Mouse (Mus musculus) inflammation-experienced regulatory T-cells, adult 6 months (primary cell): ENCODE measurements around the gene Bcar3. TPM values are rescaled to one million over a fixed set of nuclear protein-coding genes. Genes with fewer than 3 reads are reported as not detected.

ENCODE experiments used
- ATAC-seq: one replicate; pipeline ENCODE4 v1.8.0; 2017
- polyA plus RNA-seq, 3 experiments: library from polyadenylated mRNA; unstranded; fragments of 100-300 nt; shearing (Covaris generic); gene quantifications; one replicate each; pipeline ENCODE4 v1.2.1; 2017

Gene Bcar3
- polyA plus RNA-seq, 3 experiments from 2014 or later, result 0.58 TPM; not detected in 2

DNA sequence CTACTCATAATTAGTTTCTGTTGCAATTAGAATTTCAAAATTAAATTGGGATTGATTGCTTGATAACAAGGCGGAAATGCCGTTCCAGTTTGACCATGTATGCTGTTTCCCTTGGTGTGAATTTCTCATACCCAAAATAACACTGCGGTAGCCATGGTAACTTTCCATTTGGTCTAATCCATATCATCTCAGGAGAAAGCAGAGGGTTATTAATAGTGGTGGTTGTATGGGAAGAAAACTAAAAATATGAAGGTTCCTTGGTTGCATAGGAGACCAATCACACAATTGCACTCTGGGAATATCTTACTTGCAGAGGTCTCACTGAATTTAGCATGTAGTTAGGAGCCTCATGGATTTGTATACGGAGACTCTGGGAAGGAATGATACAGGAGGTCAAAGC, 191.8 kb downstream of the Bcar3 start:
- no peak for ATAC-seq

DNA sequence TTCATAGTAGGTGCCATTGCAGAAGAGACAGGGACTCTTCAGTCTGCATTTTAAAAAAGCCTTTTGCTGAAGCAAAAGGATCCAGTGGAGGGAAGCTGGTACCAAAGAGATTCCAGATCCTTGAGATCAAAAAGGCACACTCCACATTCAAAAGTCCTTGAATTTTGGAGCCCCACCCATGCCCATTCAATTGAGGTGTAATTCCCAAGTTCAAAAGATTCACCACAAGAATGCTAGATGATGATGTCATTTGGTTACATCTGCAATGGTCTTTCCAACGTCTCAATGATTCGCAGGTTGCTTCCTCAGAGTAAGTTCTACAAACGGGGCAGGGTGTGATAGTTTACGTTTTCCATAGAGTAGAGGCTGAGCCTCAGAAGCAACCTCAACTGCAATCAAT, 192.3 kb downstream of the Bcar3 start:
- ATAC-seq, result no peak

DNA sequence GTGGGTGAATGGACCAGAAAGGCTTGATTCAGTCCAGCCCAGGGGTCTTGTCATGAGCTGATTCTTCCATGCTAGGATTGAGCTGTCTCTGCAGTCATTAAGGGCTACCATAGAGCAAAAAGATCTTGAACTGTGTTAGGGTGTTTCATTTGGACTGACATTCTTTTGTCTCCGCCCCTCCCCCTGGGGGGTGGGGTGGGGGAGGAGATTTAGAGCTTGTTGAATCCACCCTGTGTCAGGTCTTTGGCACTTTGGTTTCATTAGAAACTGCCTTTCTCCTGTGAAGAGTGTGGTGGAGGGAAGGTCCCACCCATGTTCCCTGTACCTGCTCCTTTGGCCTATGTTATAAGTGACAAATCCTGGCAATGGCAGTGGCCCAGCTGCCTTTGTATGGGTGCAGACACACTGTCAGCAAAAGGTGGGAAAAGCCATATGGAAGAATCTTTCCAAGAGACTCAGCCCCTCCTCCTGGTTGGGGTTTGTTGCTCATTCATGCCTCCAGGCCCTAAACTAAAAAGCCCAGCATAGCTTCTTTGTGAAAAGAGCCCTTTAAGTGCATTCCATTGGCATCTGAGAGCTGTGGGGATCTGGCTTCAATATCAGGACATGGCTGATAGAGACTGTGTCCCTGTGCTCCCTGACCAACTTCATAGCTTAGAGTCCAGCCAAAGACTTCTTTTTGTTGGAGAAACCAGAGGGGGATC, 194.3 kb downstream of the Bcar3 start:
- ATAC-seq, result no peak

DNA sequence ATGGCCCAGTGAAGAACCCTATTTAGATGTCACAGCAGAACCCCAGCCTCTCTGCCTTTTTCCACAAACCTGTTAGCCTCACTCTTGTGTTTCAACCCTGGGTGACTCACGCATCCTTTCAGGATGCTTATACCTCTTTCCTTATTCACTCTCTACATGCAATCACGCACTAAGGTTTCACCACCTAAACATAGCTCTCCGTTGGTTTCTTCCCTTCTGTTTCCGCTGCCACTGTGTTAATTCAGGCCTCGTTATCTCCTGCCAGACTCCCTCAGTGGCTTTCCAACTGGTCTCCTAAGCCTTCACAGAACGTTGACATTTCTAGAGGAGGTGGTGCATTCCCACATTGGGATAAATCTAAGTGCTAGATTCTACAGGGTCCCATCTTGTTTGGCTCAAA, 196.6 kb downstream of the Bcar3 start:
- no peak for ATAC-seq

DNA sequence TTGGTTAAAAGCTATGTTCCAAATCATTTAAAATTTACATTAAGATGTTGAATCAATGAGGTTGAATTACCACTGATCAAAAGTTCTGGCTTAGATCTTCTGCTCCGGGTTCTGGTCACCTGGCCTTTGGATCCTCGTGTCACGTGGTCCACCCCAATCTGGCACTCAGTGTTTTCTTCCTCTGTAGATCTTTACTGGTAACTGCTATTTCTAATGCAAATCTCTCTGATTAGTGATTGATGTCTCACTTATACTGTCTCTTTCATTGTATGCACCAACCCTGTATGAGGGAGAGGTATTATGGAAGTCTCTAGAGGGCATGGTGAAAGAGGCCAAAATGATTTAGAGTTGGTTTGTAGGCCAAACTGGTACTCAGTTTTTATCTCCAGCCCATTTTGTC, 198.1 kb downstream of the Bcar3 start:
- ATAC-seq, result no peak

DNA sequence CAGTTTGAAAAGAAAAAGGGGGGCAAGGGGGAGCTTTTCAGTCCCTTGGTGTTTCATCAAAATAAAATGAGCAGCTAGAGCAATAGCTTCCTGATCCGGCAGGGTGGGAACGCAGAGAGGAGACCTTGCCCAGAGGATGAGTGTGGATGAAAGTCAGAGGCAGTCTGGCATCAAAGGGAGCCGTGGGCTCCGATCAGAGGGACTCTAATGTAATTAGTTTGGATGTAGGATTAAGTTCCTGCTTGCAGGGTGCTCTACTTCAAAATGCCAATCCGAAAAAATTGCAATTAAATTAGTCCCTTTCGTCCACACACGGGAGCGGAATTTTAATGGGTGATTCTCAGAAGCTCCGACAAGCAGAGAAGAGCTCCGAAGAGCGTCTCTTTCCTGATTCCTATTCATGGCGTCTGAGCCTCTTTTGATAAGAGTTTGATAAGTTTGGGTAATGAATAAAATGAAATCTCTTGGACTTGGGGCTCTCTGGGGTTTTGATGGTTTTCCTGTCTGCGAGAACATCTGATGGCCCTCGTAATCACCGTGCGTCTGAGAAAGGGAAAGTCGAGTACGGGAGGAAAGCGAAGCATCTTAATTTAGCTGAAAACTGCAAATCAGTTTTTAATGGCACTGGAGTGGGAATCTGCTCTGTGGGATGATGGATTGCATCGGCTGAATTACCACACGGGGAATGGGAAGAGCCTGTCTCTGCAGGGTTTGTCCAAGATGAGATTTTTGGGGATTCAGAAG, 199.1 kb downstream of the Bcar3 start:
- ATAC-seq, result no peak

DNA sequence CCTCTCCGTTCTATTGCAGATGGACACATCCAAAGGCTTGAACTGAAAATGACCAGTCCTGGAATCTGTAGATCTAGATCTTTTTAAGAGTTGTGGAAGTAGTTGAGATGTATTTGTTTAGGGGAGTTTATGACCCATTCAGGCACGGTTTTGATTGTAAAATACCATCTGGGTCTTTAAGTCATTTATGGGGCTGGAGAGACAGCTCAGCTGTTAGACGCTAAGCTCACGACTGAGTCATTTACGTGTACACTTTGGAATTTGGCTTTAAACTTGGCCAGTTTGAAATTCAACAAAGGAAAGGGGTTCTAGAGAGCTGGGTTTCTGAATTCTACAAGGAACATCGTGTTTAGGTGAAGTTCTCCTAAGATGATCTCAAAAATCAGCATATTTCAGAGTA, 200.8 kb downstream of the Bcar3 start:
- no peak for ATAC-seq

DNA sequence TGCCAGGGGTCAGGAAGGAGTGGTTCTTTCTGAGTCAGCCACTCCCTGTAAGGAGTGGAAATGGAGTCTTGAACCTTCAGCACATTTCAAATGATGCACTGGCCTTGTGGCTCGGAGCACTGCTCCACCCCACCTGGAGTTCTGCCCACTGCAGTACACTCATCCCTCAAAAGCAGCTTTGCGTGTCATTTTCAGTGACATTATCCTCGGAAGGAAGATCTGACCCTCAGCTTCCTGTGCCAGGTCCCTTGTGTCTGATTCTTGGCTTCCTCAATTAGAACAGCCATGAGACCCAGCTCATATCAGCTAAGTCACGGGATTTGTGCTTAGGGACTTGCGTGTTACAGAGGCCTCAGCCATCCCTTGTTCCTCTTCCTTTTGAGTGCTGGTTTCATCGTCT, 203.9 kb downstream of the Bcar3 start:
- no peak for ATAC-seq

DNA sequence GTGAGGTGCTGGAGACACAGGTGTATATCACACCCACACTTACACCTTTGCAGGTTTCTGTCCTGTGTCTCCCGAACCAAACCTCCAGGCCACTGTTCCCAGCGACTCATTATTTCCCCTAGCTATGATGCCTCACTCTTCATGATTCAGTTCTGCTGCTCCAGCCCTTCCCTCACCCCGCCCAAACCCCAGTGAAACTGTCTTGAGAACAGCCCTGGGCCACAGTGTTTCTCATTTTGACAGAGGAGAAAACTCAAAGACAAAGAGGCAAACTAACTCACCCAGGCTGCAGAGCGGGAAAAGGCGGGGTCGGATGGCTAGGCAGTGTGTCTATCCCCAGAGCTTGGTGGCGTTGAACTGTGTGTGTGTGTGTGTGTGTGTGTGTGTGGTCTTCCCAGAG, 204.6 kb downstream of the Bcar3 start:
- no peak for ATAC-seq

DNA sequence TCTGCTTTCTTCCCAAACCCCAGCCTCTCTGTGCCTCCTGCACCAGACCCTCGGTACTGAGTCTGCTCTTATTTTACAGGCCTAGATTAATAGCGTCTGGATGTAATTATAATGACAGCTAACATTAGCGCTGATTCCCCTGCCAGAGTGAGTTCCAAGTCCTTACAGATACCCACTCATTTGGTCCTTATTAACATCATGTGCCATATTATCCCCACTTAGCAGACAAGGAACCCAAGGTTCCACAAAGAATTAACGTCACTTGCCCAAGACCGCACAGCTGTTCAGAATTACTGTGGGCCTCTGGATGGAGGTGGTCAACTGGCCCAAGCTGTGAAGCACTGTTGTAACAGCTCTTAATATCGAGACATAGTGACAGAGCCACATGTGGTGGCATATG, 205.7 kb downstream of the Bcar3 start:
- ATAC-seq, result no peak

DNA sequence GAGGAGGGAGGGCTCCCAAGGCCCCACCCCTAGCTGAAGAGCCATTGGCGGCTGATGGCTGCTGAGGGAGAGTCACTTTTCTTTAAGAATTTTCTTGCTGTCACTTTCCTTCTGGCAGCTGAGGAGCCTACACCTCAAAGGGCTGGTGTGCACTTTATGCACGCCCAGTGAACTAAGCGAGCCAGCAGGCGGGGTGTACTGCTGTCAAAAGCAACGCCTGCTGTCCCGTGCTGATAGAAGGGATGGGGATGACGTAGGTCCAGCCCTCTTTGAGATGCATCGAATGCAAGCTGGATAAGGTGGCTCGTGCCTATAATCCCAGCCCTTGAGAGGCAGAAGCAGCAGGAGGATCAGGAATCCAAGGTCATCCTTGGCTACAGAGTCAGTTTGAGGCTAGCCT, 207.0 kb downstream of the Bcar3 start:
- ATAC-seq, result no peak

DNA sequence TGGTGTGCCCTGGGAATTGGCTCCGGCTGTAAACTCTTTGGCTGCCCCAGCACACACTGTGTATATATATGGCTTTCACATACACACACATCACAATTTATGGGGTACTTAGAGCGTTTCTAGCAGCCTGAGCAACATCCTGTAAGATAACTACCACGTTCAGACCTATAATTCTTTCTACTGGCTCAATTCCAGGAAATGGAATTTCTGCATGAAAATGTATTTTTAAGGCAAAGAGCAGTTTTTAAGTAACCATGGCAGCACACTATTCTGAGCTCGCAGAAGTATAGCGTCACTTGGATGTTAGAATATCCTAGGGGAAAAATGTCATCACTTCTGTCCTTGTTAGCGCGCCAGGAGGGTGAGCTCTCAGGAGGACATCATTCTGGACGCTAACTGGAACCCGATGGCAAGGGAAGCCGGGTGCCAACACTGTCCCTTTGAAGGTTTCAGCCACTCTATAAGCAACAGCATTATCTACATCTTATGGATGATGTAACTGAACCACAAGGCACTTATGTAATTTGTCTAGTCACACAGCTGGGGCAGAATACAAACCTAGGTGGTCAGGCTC, 212.5 kb downstream of the Bcar3 start:
- no peak for ATAC-seq

DNA sequence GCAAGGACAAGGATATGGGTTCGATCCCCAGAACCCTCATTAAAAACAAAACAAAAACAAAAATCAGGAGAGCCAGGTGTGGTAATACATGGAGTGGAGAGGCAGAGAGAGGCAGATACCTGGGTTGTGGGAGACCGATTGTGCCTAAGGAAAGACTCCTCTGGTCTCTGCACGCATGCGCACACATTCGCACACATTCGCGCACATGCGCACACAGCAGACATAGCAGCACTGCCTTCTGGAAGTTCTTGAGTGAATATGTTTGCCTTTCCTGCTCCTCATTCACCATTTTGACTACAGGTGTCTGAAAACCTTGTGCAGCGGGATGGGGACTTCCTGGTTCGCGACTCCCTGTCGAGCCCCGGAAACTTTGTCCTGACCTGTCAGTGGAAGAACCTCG, 213.9 kb downstream of the Bcar3 start:
- ATAC-seq, result no peak

DNA sequence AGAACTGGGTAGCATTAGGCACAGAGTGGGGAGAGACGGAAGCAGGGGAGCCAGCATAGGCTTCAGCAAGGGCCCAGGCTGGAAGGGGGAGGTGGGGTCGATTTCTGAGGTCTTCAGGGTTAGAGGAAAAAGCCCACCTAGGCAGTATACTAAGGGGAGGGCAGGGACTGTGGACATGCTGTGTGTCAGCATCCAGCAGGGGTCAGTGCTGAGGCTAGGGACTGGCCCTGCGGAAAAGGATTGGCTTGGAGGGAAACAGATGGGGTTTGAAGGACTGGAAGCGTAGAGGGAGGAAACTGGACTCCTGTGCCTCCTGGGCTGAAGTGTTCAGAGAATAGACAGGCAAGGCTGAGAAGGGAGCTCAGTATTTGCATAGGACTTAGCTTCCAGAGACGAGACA, 215.1 kb downstream of the Bcar3 start:
- ATAC-seq, result no peak

DNA sequence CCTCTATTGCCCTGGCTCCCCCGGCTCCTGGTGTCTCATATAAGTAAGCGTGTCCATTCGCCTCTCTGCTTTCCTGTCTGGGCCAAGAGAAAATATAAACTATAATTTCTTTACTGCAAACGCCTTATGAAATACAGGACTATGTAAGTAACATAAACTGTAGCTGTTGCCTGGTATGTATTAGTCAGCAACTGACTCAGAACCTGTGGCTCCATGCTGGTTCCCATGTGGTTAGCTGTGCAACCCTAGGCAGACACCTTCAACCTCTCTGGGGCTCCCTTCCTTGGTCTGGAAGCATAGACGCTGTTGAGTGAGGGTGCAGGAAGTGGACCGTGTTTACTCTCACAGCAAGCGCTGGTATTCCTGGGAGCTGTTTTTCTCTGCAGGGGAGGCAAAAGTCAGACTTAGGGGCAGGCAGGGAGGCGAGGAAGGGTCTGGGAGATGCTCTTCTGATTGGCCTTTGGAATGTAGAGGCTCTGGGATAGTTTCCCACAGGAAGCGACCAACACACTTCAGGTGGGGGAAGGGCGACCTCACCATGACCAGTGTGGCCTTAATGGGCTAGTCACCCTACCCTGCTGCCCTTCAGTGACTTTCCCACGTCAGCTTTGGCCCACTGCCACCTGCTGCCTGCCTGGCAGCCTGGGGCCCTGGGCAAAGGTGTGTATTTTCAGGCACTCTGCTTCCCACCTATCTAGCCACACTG, 215.8 kb downstream of the Bcar3 start:
- no peak for ATAC-seq

DNA sequence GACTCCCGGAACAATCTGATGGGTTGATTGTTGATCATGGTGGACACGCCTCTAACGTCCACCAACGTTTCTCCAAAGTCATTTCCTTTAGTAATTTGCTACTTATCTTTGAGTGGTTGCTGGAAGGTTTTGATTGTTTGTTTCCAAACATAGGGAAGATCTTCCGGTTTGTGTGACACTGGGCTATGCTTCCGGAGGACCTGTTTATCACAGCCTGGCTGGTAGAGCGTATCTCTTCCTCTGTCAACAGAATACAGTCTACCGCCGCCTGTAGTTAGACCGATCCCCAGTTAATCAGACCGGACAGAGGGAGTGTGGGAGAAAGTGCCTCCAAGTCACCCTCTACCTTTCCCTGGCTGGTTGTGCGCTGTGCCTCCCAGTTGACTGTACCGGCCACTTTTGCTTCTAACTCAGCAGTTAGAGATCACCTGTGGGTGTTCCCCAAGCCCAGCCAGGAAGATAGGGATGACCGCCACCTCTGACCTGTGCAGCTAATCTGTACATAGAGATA, 216.4 kb downstream of the Bcar3 start:
- no peak for ATAC-seq

DNA sequence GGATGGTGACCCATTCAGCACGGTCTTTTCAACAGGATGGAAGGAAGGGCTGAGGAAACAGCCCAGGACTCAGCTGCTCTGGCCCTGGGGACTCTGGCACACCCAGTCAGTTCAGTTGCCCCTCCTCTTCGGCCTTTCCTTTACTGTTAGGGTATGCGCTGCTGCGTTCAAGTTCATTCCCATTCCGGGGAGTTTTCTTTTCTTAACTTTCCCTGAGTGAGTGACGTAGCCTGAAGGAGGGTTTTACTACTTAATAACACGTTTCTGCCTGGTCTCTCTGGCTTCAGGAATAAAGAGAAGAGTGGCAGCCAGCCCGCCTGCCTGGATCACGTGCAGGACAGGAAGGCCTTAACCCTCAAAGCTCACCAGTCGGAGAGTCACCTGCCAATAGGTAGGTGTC, 217.0 kb downstream of the Bcar3 start:
- no peak for ATAC-seq

DNA sequence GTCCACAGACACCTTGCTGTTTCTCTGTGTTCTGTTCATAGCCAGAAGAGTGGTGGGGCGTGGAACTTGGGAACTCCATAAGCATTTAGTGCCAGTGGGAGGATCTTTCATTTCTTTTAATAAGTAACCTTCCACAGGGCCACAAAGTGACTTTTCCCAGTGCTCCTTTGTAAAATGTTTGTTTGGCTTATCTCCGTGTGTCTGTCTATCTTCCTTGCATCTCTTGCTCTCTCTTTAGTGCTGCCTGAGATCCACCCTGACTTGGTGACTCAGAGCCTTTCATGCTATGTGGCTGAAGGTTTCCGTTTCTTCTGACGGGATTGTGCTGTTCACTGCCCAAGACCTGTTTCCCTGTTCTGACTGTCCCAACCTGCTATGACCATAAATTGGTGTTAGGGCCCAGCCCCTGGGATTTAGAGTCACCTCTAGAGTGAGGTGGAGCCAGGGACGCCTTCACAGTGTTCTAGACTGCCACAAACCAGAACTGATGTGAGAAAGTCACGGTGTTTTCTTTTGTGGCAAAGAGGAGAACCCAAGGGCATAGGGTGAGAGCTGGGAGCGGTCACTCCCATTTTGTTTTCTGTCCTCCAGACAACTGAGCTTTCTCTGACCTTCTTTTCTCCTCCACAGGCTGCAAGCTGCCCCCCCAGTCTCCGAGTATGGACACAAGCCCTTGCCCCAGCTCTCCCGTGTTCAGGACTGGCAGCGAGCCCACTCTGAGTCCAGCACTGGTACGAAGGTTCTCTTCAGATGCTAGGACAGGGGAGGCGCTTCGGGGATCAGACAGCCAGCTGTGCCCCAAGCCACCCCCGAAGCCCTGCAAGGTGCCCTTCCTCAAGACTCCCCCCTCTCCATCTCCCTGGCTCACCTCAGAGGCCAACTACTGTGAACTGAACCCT, 218.0 kb downstream of the Bcar3 start:
- no peak for ATAC-seq

DNA sequence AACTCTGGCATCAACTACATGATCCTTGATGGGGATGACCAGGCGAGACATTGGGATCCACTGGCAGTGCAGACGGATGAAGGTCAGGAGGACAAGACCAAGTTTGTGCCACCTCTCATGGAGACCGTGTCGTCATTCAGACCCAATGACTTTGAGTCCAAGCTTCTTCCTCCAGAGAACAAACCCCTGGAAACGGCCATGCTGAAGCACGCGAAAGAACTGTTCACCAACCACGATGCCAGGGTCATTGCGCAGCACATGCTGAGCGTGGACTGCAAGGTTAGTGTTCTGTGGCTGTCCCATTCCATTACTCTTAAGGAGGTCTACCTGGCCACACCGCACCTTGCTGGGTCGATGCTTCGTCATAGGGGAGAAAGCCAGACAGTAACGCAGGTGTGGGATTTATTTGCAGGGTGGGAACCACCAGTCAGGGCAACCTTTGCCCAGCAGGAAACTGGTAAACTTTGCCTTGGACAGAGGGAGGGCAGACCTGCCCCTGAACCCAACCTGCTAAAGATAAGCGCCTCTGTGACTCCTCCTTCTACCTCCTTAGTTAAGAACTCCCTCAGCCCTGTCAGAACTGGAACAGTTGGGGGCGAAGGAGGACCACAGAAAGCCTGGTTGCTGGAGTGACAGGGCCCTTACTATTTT, 218.9 kb downstream of the Bcar3 start:
- ATAC-seq, result no peak

DNA sequence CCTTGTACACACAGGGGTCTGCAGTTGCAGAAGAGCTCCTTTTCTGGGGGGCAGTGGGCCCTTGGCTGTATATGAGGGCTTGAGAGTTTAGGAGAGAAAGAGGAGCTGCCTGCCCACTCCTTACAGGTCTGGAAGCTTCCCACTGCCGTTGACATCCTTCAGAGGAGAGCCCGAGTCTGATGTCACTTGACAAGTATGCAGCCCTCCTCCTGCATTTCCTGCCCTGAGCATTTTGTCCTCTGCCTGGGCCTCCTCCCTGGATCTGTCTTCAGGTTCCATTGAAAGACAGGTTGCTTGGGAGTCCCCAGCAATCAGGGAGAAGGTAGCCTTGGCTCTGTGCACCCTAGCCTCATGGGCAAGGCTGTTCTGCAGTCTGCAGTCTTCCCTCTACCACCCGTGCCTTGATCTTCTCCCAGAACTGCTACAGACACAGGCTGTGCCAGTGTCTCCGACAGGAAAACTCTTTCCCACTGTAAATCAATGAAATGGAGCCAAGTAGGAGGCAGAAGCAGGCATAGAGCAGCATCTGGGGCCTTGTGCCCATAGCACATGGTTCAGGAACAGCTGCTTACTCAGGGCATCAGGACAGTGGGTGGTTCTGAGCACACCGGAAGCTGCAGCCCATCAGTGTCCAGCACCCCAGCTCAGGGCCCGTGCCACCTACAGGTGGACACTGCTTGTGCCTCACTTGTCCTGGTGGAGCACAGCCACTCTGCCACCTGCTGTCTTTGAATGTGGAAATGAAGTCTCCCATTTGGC, 221.8 kb downstream of the Bcar3 start:
- no peak for ATAC-seq

DNA sequence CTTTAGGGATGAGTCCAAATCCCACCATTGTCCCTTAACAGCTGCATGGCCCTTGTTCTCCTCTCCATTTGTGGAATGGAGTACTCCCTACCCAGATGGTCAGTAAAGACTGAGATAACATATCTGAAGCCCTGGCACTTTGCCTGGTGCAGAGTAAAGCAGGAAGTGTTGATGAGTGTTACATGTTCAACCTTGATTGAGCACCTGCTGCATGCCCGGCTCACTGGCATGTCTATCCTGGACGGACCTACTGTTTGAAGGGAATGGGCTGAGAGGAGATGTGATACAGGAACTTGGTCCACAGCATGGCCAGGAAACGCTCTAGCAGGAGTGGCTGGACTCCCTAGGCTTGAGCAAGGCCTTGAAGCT, 222.4 kb downstream of the Bcar3 start:
- ATAC-seq, result no peak
